Mouse (Mus musculus) neural tube, embryonic 12.5 days (tissue): Measurements from ENCODE around the gene Unc45b. TPM values are rescaled to one million over a fixed set of nuclear protein-coding genes. Genes with fewer than 3 reads are reported as not detected.
A peak's percentile ranks its signal among the peaks of the same experiment; 100 is the strongest.

Experiments used
- ATAC-seq: fragments of 200-750 bp; cut with Nextera tagmentation; 2 replicates; pipeline ENCODE4 v1.8.0; 2017; ENCODE audit warnings: low read depth, mild to moderate bottlenecking, moderate TSS enrichment, moderate library complexity; ENCODE audit not compliant: low FRiP score
- H3K27ac ChIP-seq: fragments of 300-500 bp; sonication (generic); 2 replicates; pipeline ENCODE4 v1.5.1; 2016
- H3K27me3 ChIP-seq: fragments of 300-500 bp; sonication (generic); replicated peaks from 2 replicates; pipeline ENCODE4 v1.6.1; 2016; ENCODE audit warnings: mild to moderate bottlenecking
- H3K36me3 ChIP-seq: fragments of 300-500 bp; sonication (generic); 2 replicates; pipeline ENCODE4 v1.6.1; 2016; ENCODE audit warnings: mild to moderate bottlenecking
- H3K4me1 ChIP-seq: fragments of 300-500 bp; sonication (generic); 2 replicates; pipeline ENCODE4 v1.6.1; 2016
- H3K4me2 ChIP-seq: fragments of 300-500 bp; sonication (generic); replicated peaks from 2 replicates; pipeline ENCODE4 v1.6.1; 2016; ENCODE audit warnings: mild to moderate bottlenecking
- H3K4me3 ChIP-seq: fragments of 300-500 bp; sonication (generic); 2 replicates; pipeline ENCODE4 v1.5.1; 2016
- H3K9ac ChIP-seq: fragments of 300-500 bp; sonication (generic); 2 replicates; pipeline ENCODE4 v1.6.1; 2016; ENCODE audit warnings: mild to moderate bottlenecking
- H3K9me3 ChIP-seq: fragments of 300-500 bp; sonication (generic); 2 replicates; pipeline ENCODE4 v1.6.1; 2016; ENCODE audit warnings: mild to moderate bottlenecking
- WGBS: fragments of 180-500 bp; shearing (Covaris S2); methylation state at CpG from one replicate; pipeline ENCODE4 v1.1.7; 2016; 5-methylcytosine and 5-hydroxymethylcytosine counted together
- polyA plus RNA-seq: library from polyadenylated mRNA; unstranded; fragments of >200 nt; fragmentation: Nextera tagmentation; extraction: Ambion mirVana; gene quantifications from 2 replicates; pipeline ENCODE4 v1.2.1, GENCODE M21; 2016

Gene Unc45b
- 5.4 TPM in 2 replicates for polyA plus RNA-seq

- ATAC-seq: no peak
- H3K4me1 ChIP-seq: peaks cover 8% of the 10 kb centered on the region
- 88% methylated on average over 4 of the region's 4 CpGs for WGBS
Observed at GRCm38 (mm10) chr11:82910250-82910649, at the start of gene Unc45b. TSS of gene Unc45b (plus strand) at chr11:82910550.

GRCm38 (mm10) chr11:82860759-82861158 is 49.6 kb upstream of the Unc45b start:
- Histone ChIP-seq H3K4me1 (peaks cover 5% of the 10 kb centered on the region; the same call in 1 of the 2 replicates), H3K27me3 (no peaks in the 10 kb centered on the region), H3K27ac (no peak overlapping the region), H3K9me3 (no peaks in the 10 kb centered on the region), H3K9ac (no peak overlapping the region), H3K36me3 (no peaks in the 10 kb centered on the region), H3K4me2 (no peak overlapping the region), H3K4me3 (no peak overlapping the region)
- 81% methylated on average over 6 of the region's 6 CpGs for WGBS
- no peak for ATAC-seq

More at GRCm38 (mm10) chr11:82910250-82910649, at the start of gene Unc45b:
- Histone ChIP-seq H3K9ac (no peak within 1 kb of the TSS), H3K27ac (no peak within 1 kb of the TSS), H3K36me3 (peaks cover 12% of the 10 kb centered on the region), H3K4me2 (no peak within 1 kb of the TSS), H3K4me3 (no peak within 1 kb of the TSS), H3K9me3 (no peaks in the 10 kb centered on the region), H3K27me3 (0 out of 2 replicates have a peak, but pooled peaks cover 3% of the 10 kb centered on the region)

GRCm38 (mm10) chr11:82861558-82861957 is 48.8 kb upstream of the Unc45b start:
- no peak overlapping the region for H3K4me2 ChIP-seq
- H3K9me3 ChIP-seq: no peaks in the 10 kb centered on the region
- WGBS: 73% methylated on average over 8 of the region's 8 CpGs
- no peak overlapping the region for H3K27ac ChIP-seq
- H3K27me3 ChIP-seq: no peaks in the 10 kb centered on the region
- H3K9ac ChIP-seq: no peak overlapping the region
- no peak for ATAC-seq
- H3K36me3 ChIP-seq: no peaks in the 10 kb centered on the region
- H3K4me1 ChIP-seq: peaks cover 5% of the 10 kb centered on the region; the same call in 1 of the 2 replicates
- H3K4me3 ChIP-seq: no peak overlapping the region

- Histone ChIP-seq H3K4me1 (peaks cover 5% of the 10 kb centered on the region; the same call in 1 of the 2 replicates), H3K9ac (no peak overlapping the region), H3K4me3 (no peak overlapping the region), H3K27ac (no peak overlapping the region), H3K9me3 (no peaks in the 10 kb centered on the region), H3K27me3 (no peaks in the 10 kb centered on the region), H3K36me3 (no peaks in the 10 kb centered on the region), H3K4me2 (no peak overlapping the region)
- ATAC-seq: no peak
- 80% methylated on average over 9 of the region's 9 CpGs for WGBS
Observed at GRCm38 (mm10) chr11:82862638-82863037, 47.7 kb upstream of the Unc45b start.

GRCm38 (mm10) chr11:82863059-82863458 is 47.3 kb upstream of the Unc45b start:
- H3K27me3 ChIP-seq: no peaks in the 10 kb centered on the region
- WGBS: 50% methylated on average over 2 of the region's 2 CpGs
- H3K4me1 ChIP-seq: peaks cover 5% of the 10 kb centered on the region; the same call in 1 of the 2 replicates
- ATAC-seq: no peak
- H3K36me3 ChIP-seq: no peaks in the 10 kb centered on the region
- H3K4me3 ChIP-seq: no peak overlapping the region
- no peaks in the 10 kb centered on the region for H3K9me3 ChIP-seq
- no peak overlapping the region for H3K4me2 ChIP-seq
- no peak overlapping the region for H3K27ac ChIP-seq
- no peak overlapping the region for H3K9ac ChIP-seq

- no peak for ATAC-seq
- no peak overlapping the region for H3K4me2 ChIP-seq
- H3K4me3 ChIP-seq: no peak overlapping the region
- no peaks in the 10 kb centered on the region for H3K9me3 ChIP-seq
- H3K4me1 ChIP-seq: peaks cover 5% of the 10 kb centered on the region; the same call in 1 of the 2 replicates
- WGBS: 50% methylated on average over 4 of the region's 4 CpGs
- H3K27ac ChIP-seq: no peak overlapping the region
- no peak overlapping the region for H3K9ac ChIP-seq
- H3K36me3 ChIP-seq: no peaks in the 10 kb centered on the region
- no peaks in the 10 kb centered on the region for H3K27me3 ChIP-seq
Observed at GRCm38 (mm10) chr11:82863488-82863931, 46.8 kb upstream of the Unc45b start.

- no peaks in the 10 kb centered on the region for H3K27me3 ChIP-seq
- H3K9ac ChIP-seq: no peak overlapping the region
- no peaks in the 10 kb centered on the region for H3K36me3 ChIP-seq
- H3K9me3 ChIP-seq: no peaks in the 10 kb centered on the region
- no peak overlapping the region for H3K4me2 ChIP-seq
- no peak overlapping the region for H3K27ac ChIP-seq
- 80% methylated on average over 10 of the region's 10 CpGs for WGBS
- H3K4me3 ChIP-seq: no peak overlapping the region
- H3K4me1 ChIP-seq: peaks cover 10% of the 10 kb centered on the region
- ATAC-seq: no peak
Observed at GRCm38 (mm10) chr11:82865957-82866356, 44.4 kb upstream of the Unc45b start.

GRCm38 (mm10) chr11:82866850-82867564 is 43.3 kb upstream of the Unc45b start:
- H3K4me2 ChIP-seq: no peak overlapping the region
- H3K4me1 ChIP-seq: peaks cover 10% of the 10 kb centered on the region
- no peak overlapping the region for H3K4me3 ChIP-seq
- no peak overlapping the region for H3K9ac ChIP-seq
- no peaks in the 10 kb centered on the region for H3K9me3 ChIP-seq
- no peak for ATAC-seq
- WGBS: 28% methylated on average over 7 of the region's 7 CpGs
- H3K27me3 ChIP-seq: no peaks in the 10 kb centered on the region
- H3K27ac ChIP-seq: no peak overlapping the region
- no peaks in the 10 kb centered on the region for H3K36me3 ChIP-seq

GRCm38 (mm10) chr11:82867956-82868355 is 42.4 kb upstream of the Unc45b start:
- WGBS: 77% methylated on average over 5 of the region's 5 CpGs
- peaks cover 10% of the 10 kb centered on the region for H3K4me1 ChIP-seq
- ATAC-seq: no peak
- no peak overlapping the region for H3K4me2 ChIP-seq
- H3K9me3 ChIP-seq: no peaks in the 10 kb centered on the region
- H3K4me3 ChIP-seq: no peak overlapping the region
- H3K27ac ChIP-seq: no peak overlapping the region
- H3K9ac ChIP-seq: no peak overlapping the region
- H3K36me3 ChIP-seq: no peaks in the 10 kb centered on the region
- H3K27me3 ChIP-seq: no peaks in the 10 kb centered on the region

GRCm38 (mm10) chr11:82869506-82870172 is 40.7 kb upstream of the Unc45b start:
- no peak overlapping the region for H3K27ac ChIP-seq
- no peaks in the 10 kb centered on the region for H3K36me3 ChIP-seq
- H3K27me3 ChIP-seq: no peaks in the 10 kb centered on the region
- ATAC-seq: no peak
- peak overlapping the region; percentile 92 for H3K4me2 ChIP-seq
- 80% methylated on average over 9 of the region's 9 CpGs for WGBS
- no peak overlapping the region for H3K9ac ChIP-seq
- H3K9me3 ChIP-seq: no peaks in the 10 kb centered on the region
- no peak overlapping the region for H3K4me3 ChIP-seq
- H3K4me1 ChIP-seq: peaks cover 5% of the 10 kb centered on the region; the same call in 1 of the 2 replicates

- Histone ChIP-seq H3K36me3 (no peaks in the 10 kb centered on the region), H3K9me3 (no peaks in the 10 kb centered on the region), H3K4me1 (peaks cover 5% of the 10 kb centered on the region; the same call in 1 of the 2 replicates), H3K4me3 (peak overlapping the region; percentile 76), H3K27me3 (no peaks in the 10 kb centered on the region), H3K27ac (peak overlapping the region; percentile 46; the same call in 1 of the 2 replicates), H3K4me2 (peak overlapping the region; percentile 92), H3K9ac (peak overlapping the region; percentile 75)
- ATAC-seq: peak; percentile 48
- WGBS: 5% methylated on average over 36 of the region's 36 CpGs
Observed at GRCm38 (mm10) chr11:82870173-82871030, 39.9 kb upstream of the Unc45b start.
